Mouse (Mus musculus) left cerebral cortex, postnatal 36 days (tissue): ENCODE data around the gene Tnfsf15. TPM values are rescaled to one million over a fixed set of nuclear protein-coding genes. Genes with fewer than 3 reads are reported as not detected.

Source experiments
- DNase-seq, 2 experiments: peaks; one replicate each; pipeline ENCODE4 v3.0.0; 2021 to 2022; ENCODE audit warnings: low spot score in 2 of 2, mixed read lengths in 1 of 2
- intact Hi-C: fragments of 180-260 bp; cut with DNase I; formaldehyde crosslinking; loops from one replicate; pipeline ENCODE4 v1.15.1; 2025
- total RNA-seq, 2 experiments: library from RNA; stranded (reverse); gene quantifications; 2 replicates each; pipeline ENCODE4 v1.2.3; 2021

The Tnfsf15 gene
- total RNA-seq, 2 experiments from 2014 or later: 0.11 to 0.12 TPM

GRCm38 (mm10) chr4:63743660-63744059 lies 1.3 kb downstream of the Tnfsf15 start:
- intact Hi-C loops: no loop called here
- DNase-seq: no peak

GRCm38 (mm10) chr4:63742763-63743371 lies 2.0 kb downstream of the Tnfsf15 start:
- intact Hi-C loops: no loop called here
- DNase-seq: no peak

DNA sequence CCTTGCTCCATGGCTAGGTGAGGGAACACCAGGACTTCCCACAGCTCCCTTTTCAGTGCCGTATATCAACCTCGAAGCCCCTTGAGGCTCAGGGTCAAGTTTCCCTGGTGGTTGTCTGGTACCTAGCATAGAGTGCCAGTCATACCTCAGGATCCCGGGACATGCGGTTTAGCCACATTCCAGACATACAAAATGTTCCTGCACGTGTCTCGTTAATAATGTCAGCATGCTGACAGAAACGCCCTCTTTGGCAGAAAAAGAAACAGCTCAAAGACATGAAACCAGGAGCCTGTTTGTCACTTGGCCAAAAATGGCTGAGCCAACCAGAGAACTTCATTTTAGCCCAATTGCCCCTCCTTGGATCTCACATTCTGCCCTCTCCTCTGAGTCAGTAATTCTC lies 2.8 kb downstream of the Tnfsf15 start:
- no peak for DNase-seq
- intact Hi-C loops: no loop called here

DNA sequence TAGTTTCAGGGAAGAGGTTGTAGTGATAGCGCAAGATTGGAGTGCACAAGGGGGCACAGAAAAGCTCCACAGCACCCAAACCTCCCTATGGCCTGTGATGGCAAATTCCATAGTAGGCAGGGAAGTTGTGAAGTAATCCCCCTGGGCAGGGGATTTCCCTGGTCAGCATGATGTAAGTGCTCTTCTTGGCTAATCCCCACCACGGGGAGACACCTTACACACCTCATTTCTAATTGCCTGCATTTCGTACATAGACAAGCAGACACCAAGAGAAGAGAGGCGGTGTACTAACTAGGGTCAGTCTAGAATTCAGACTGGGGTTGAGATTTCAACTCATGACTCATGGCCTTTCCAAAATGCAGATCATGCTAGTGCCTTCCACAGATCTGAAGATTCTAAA lies 4.2 kb downstream of the Tnfsf15 start:
- DNase-seq: no peak
- intact Hi-C loops: no loop called here

GRCm38 (mm10) chr4:63740001-63740400 lies 4.9 kb downstream of the Tnfsf15 start:
- intact Hi-C loops: no loop called here
- no peak for DNase-seq

- no peak for DNase-seq
- intact Hi-C loops: no loop called here
Measured at GRCm38 (mm10) chr4:63739524-63739923, 5.4 kb downstream of the Tnfsf15 start.

GRCm38 (mm10) chr4:63738364-63738997 lies 6.4 kb downstream of the Tnfsf15 start:
- DNase-seq: no peak
- intact Hi-C loops: no loop called here

- intact Hi-C loops: no loop called here
- no peak for DNase-seq
Measured at GRCm38 (mm10) chr4:63731299-63731698, 13.6 kb downstream of the Tnfsf15 start.

DNA sequence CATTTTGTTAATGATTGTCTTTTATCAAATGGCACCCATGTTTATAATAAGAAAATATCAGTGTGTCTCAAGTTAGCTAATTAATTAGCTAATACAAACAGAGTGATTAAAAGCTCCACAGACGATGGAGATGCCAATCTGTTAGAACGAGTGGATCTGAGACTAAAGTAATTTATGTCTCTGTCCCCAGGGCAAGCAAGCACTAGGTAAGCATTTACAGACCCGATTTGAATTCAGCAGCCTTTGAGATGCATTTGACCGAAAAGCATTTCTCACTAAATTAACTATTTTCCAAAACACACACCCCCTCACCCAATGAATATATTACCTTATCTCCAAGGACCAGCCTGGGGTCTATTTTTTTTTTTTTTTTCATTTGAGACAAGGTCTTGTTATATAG lies 18.2 kb downstream of the Tnfsf15 start:
- intact Hi-C loops: no loop called here
- no peak for DNase-seq

GRCm38 (mm10) chr4:63725981-63726380 lies 18.9 kb downstream of the Tnfsf15 start:
- intact Hi-C loops: no loop called here

DNA sequence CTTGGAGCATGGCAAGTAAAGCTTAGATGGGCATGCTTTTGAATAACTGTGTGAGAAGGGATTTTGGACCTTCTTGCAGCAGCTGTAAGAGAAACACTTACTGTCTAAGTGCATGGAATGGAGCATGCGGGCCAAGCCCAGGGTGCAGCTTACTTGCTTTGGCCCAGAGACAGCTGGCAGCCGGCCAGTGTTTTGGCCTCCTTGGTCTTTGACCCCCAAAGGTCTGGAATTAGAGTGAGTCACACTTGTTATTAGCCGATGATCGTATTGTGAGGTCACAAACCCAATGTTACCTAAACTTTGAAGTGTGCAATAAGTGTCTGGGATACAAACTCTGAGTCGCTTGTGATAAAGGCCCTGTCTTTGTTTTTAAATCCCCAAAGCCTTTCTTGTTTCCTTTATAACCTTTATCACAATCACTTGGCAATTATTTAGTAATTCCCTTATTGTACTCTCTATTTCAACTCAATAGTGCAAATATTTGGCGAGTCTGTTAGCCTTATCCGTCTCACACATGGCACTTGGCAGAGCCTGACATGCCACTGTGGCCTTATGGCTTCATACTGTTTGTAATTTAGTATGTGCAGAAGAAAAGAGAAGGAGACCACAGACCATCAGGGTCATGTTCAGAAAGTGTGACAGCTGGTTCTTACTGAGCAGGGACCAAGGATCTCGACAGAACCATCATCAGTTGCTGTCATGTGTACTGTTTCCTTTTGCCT lies 26.8 kb downstream of the Tnfsf15 start:
- intact Hi-C loops: no loop called here
- no peak for DNase-seq

More at GRCm38 (mm10) chr4:63725981-63726380, 18.9 kb downstream of the Tnfsf15 start:
- no peak for DNase-seq

DNA sequence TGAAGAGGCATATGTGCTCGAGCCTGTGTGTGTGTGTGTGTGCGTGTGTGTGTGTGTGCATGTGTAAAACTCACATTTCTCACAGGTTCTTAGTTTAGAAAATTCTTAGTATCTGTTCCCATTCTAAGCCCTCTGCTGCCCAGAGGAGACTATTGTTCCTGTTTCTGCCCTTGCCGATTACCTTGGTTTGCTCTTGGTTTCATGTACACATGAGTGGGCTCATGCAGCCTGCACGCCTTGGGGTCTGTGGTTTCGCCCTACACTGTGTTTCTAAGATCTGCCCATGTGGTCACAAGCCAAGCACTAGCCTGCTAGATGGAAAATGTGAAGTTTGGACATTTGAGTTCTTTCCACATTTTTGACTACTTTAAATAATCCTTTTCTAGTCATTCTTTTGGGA lies 33.0 kb downstream of the Tnfsf15 start:
- DNase-seq: no peak
- intact Hi-C loops: no loop called here

GRCm38 (mm10) chr4:63710431-63711220 lies 34.3 kb downstream of the Tnfsf15 start:
- DNase-seq: no peak
- intact Hi-C loops: no loop called here

- intact Hi-C loops: no loop called here
Measured at GRCm38 (mm10) chr4:63706279-63706971, 38.5 kb downstream of the Tnfsf15 start.

DNA sequence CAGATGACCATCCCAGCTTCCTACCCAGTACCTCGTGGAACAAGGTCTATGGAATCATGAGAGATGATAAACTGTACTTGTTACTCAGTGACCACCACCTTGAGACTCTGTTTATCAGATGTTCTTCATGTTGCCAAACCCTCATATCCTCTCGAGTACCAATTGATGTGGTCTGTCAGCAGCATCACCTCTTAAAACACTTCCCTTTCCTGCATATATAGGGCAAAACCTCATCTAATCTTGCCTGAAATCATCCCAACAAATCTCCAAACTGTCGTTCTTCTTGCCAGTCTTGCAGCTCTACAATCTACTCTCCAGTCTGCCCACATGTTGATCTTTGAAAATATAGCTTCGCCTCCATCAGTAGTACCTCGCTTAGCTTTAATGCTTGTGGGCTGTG lies 40.7 kb downstream of the Tnfsf15 start:
- DNase-seq: no peak
- intact Hi-C loops: no loop called here

More at GRCm38 (mm10) chr4:63706279-63706971, 38.5 kb downstream of the Tnfsf15 start:
- no peak for DNase-seq

DNA sequence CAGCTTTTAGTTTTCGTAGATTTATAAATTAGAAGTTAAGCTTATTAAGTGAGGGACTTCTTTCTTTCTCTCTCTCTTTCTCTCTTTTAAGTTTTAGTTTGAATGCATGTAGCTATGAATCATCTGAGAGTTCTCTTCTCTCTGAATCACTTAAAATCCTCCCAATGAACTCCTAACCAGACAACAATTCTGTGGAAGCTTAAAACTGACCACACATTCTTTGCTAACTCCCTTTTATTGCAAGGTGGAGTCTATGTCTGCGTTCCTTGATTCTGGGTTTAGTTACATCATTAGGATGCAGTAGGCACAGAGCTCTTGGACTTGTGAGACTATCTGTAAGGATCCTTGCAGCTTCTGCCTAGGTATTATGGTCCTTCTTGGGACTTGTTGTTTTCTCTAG lies 41.2 kb downstream of the Tnfsf15 start:
- intact Hi-C loops: no loop called here

GRCm38 (mm10) chr4:63702006-63702704 lies 42.8 kb downstream of the Tnfsf15 start:
- DNase-seq: no peak
- intact Hi-C loops: no loop called here

More for the DNA sequence above, 41.2 kb downstream of the Tnfsf15 start:
- DNase-seq: no peak

DNA sequence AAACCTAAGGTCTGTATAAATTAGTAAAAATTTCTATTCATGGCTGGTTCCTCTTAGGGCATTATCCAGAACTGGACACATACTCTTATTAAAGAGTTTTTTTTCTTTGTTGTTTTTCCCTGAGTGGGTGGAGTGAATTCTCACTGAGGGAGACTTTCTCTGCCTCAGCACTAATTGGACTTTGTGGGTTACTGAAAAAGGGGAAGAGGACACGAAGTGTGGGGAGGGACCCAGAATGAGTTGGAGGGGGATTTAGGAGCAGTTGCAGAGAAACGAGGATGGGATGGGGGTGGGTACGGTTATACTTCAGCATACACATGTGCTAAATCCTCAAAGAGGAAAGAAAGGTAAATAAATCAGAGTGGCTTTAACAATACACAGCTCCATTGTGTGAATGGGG lies 45.2 kb downstream of the Tnfsf15 start:
- intact Hi-C loops: no loop called here
- DNase-seq: no peak

GRCm38 (mm10) chr4:63696921-63697320 lies 48.0 kb downstream of the Tnfsf15 start:
- intact Hi-C loops: no loop called here
- no peak for DNase-seq
